Mouse (Mus musculus): ENCODE measurements around the gene Clca3a1. TPM values are rescaled to one million over a fixed set of nuclear protein-coding genes. Genes with fewer than 3 reads are reported as not detected.

Clca3a1 gene
- polyA plus RNA-seq, 1 experiment from 2014 or later, result 0.09 TPM

DNA sequence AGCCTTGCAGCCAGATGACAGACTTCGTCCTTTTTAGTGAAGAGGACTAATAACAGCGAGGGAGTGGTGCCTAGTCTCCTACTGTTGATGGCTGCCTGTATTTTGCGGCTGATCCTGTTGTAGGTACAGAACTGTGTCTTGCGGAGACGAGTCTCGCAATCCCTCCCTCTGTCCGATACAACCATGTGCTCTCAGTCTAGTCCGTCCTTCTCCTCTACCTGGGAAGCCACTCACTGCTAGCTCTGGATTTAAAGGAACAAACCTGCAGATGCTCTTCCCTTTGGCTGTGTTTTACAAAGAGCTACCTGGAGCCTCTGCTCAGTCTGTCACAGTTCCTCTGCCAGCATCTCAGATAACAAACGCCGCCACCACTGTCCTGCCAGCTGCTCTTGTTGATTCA lies 66.7 kb downstream of the Clca3a1 start:
- H3K4me2 ChIP-seq (replicated peaks), result no peak overlapping the region
- no peak for ATAC-seq (ENCODE audit: low FRiP score, low read depth)
- WGBS, result 92% methylated on average over 10 of the region's 10 CpGs
- no peak overlapping the region for H3K9ac ChIP-seq (replicated peaks)
- H3K27me3 ChIP-seq, result no peaks in the 10 kb centered on the region
- H3K36me3 ChIP-seq, result peaks cover 53% of the 10 kb centered on the region
- peaks cover 3% of the 10 kb centered on the region; the same call in 1 of the 2 replicates for H3K4me1 ChIP-seq
- no peak overlapping the region for H3K4me3 ChIP-seq
- H3K9me3 ChIP-seq, result no peaks in the 10 kb centered on the region
- H3K27ac ChIP-seq (replicated peaks), result no peak overlapping the region

DNA sequence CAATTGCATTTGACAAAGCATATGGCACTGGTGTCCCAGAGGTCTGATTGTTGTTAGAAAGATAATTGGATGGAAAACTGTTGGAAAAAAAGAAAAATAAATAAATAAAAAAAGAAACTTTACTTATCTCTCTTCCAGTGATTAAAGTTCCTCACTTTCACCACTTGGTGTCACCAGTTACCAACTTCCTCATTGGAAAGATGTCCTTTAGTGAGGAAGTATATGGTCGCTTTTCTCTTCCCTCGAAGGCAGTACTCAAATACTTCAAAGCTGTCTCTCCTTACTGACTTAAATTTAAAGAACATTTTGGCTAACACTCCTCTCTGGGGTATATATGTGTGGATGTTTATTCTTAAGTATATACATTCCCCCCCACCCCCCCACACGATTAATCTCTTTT lies 68.7 kb downstream of the Clca3a1 start:
- H3K9ac ChIP-seq (replicated peaks), result no peak overlapping the region
- H3K4me1 ChIP-seq, result peaks cover 3% of the 10 kb centered on the region; the same call in 1 of the 2 replicates
- peaks cover 53% of the 10 kb centered on the region for H3K36me3 ChIP-seq
- H3K4me3 ChIP-seq, result no peak overlapping the region
- no peaks in the 10 kb centered on the region for H3K27me3 ChIP-seq
- WGBS, result 55% methylated on average over 3 of the region's 3 CpGs
- H3K9me3 ChIP-seq, result no peaks in the 10 kb centered on the region
- H3K4me2 ChIP-seq (replicated peaks), result no peak overlapping the region
- 0 out of 2 replicates have a peak, but pooled peaks have one; percentile 38 for ATAC-seq (ENCODE audit: low FRiP score, low read depth)
- H3K27ac ChIP-seq (replicated peaks), result no peak overlapping the region

DNA sequence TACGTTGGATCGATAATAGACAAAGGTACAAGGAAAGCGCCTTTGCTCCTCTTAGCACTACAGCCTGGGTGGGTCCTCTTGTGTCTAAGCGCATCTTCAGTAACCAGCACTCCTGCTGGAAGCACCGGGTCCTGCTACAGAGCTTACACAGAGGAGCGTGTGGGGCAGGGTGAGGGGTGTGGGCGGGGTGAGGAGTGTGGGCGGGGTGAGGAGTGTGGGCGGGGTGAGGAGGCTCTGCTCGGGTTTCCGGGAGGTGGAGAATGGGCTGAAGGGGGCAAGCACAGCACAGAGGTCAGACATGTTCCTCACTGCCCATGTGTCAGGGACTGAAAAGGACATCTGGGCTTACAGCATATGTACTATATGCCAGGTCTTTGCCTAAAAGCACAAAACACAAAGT lies 71.5 kb downstream of the Clca3a1 start:
- Histone ChIP-seq H3K4me3 (no peak overlapping the region), H3K4me1 (peaks cover 3% of the 10 kb centered on the region; the same call in 1 of the 2 replicates), H3K9me3 (no peaks in the 10 kb centered on the region), H3K27me3 (no peaks in the 10 kb centered on the region), H3K27ac (replicated peaks) (no peak overlapping the region), H3K36me3 (peaks cover 25% of the 10 kb centered on the region), H3K4me2 (replicated peaks) (no peak overlapping the region), H3K9ac (replicated peaks) (no peak overlapping the region)
- 9% methylated on average over 11 of the region's 11 CpGs for WGBS
- peak; percentile 84 for ATAC-seq (ENCODE audit: low FRiP score, low read depth)

DNA sequence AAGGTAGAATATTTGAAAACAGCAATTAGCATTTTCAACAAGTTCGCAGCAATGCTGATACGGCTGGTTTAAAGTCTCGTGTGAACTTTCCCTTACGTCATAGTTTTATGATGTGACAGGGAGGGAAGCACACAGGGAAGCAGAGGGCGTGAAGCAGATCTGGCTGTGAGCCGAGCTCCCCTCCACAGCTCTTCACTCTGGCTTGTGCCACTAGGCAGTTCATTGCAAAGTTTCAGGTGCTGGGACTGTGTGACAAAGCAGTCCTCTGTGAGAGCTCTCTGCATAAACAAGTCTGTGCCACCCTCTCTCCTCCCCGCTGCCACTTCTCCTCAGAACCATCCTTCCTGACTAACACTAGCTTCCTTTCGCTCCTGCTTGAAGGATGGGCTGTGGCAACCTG lies 72.5 kb downstream of the Clca3a1 start:
- no peaks in the 10 kb centered on the region for H3K9me3 ChIP-seq
- H3K9ac ChIP-seq (replicated peaks), result no peak overlapping the region
- H3K4me3 ChIP-seq, result no peak overlapping the region
- WGBS, result 92% methylated on average over 8 of the region's 8 CpGs
- H3K27ac ChIP-seq (replicated peaks), result no peak overlapping the region
- H3K27me3 ChIP-seq, result no peaks in the 10 kb centered on the region
- ATAC-seq (ENCODE audit: low FRiP score, low read depth), result no peak
- H3K36me3 ChIP-seq, result peaks cover 15% of the 10 kb centered on the region
- H3K4me2 ChIP-seq (replicated peaks), result no peak overlapping the region
- H3K4me1 ChIP-seq, result peaks cover 3% of the 10 kb centered on the region; the same call in 1 of the 2 replicates

DNA sequence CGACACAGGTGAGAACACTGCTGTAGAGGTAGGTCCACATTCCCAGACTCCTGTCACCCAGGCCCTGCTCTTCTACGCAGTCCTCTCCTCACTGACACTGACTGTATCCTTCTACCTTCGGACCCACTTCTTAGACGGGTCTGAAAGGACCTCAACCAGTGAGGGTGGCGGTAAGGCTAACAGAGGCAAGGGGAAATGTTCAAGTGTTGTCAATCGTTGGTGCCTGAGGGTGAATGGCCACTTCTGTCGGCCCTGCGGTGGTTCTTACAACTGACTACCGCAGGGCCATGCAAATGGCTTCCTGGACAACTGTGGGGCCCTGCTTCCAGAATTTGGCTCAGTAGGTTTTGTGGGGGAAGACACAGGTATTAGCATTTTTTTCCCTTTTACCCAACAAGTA lies 73.2 kb downstream of the Clca3a1 start:
- Histone ChIP-seq H3K9me3 (no peaks in the 10 kb centered on the region), H3K4me3 (no peak overlapping the region), H3K4me2 (replicated peaks) (no peak overlapping the region), H3K27ac (replicated peaks) (no peak overlapping the region), H3K27me3 (no peaks in the 10 kb centered on the region), H3K36me3 (peaks cover 12% of the 10 kb centered on the region), H3K4me1 (peaks cover 3% of the 10 kb centered on the region; the same call in 1 of the 2 replicates), H3K9ac (replicated peaks) (no peak overlapping the region)
- ATAC-seq (ENCODE audit: low FRiP score, low read depth), result no peak
- 92% methylated on average over 9 of the region's 9 CpGs for WGBS

DNA sequence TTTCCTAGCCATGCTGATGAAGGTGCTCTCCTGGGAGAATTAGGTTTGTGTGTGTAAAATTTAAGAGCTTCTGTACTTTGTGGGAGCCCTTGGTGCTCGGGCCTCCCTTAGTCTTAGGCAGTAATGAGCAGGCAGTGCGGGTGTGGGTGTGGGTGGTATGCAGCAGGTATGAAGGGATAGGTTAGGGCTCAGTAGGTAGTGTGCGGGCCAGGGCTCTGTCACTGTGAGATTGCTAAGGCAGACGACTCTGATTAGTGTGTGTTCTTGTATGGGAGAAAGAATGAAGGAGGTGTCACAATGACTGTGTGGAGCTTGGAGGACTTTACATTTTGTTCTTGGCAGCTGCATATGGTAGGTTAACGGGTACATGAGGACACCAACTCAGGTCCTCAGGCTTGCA lies 74.6 kb downstream of the Clca3a1 start:
- 97% methylated on average over 5 of the region's 5 CpGs for WGBS
- no peak overlapping the region for H3K4me2 ChIP-seq (replicated peaks)
- ATAC-seq (ENCODE audit: low FRiP score, low read depth), result 0 out of 2 replicates have a peak, but pooled peaks have one; percentile 27
- H3K9ac ChIP-seq (replicated peaks), result no peak overlapping the region
- H3K27me3 ChIP-seq, result no peaks in the 10 kb centered on the region
- peaks cover 3% of the 10 kb centered on the region; the same call in 1 of the 2 replicates for H3K4me1 ChIP-seq
- H3K4me3 ChIP-seq, result no peak overlapping the region
- peaks cover 12% of the 10 kb centered on the region for H3K36me3 ChIP-seq
- H3K27ac ChIP-seq (replicated peaks), result no peak overlapping the region
- H3K9me3 ChIP-seq, result no peaks in the 10 kb centered on the region

DNA sequence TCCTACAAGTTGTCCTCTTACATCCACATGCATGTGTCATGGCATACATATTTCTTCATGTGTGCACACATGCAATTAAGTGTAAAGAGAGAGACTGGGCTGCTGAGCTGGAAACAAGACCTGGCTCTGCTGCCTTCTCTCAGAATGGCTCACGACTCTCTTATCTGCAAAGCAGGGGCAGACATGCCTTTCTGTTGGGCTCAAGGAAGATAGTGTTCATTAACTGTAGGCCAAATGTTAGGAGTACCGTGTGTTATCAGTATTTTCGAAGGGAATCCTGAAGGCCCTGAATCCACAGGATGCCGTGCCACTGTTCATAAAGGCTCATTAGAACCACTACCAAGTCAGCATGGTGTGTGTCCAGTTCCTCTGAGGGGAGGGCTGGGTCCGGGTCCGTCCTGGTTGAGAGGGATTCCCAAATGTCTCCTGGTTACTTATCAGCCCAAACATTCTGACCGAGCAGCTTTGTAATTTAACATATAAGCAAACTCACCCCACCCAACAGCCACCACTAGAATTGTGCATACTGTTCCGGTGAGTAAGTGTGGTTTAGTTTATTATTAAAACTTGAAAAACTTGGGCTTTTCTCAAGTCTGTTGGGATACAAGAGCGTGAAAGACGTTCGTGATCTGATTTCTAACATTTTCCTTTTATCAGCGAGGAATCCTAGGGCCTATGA lies 77.5 kb downstream of the Clca3a1 start:
- Histone ChIP-seq H3K36me3 (peaks cover 6% of the 10 kb centered on the region; the same call in 1 of the 2 replicates), H3K9me3 (no peaks in the 10 kb centered on the region), H3K4me1 (no peaks in the 10 kb centered on the region), H3K9ac (replicated peaks) (no peak overlapping the region), H3K4me2 (replicated peaks) (no peak overlapping the region), H3K4me3 (no peak overlapping the region), H3K27ac (replicated peaks) (no peak overlapping the region), H3K27me3 (no peaks in the 10 kb centered on the region)
- no peak for ATAC-seq (ENCODE audit: low FRiP score, low read depth)
- 96% methylated on average over 12 of the region's 12 CpGs for WGBS

DNA sequence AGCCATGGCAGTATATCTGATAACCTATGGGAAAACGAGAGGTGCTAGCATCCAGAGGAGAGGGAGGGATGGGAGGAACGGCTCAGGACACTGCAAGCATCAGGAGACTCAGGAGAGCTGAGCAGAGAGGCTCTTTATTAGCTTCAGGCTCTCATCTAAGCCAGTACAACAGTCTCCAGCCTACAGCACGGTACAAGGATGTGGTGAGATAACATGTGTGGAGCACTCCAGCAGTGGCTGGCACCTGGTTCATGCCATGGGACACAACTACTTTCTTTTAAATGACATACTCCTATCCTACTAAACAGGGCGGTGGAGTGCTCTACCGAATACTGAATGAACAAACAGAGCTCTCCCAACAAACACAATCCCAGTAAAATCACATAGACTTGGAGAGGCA lies 79.2 kb downstream of the Clca3a1 start:
- Histone ChIP-seq H3K27me3 (no peaks in the 10 kb centered on the region), H3K27ac (replicated peaks) (no peak overlapping the region), H3K9me3 (no peaks in the 10 kb centered on the region), H3K4me1 (no peaks in the 10 kb centered on the region), H3K4me3 (no peak overlapping the region), H3K36me3 (no peaks in the 10 kb centered on the region; the same call in 1 of the 2 replicates), H3K4me2 (replicated peaks) (no peak overlapping the region), H3K9ac (replicated peaks) (no peak overlapping the region)
- WGBS, result 84% methylated on average over 5 of the region's 5 CpGs
- ATAC-seq (ENCODE audit: low FRiP score, low read depth), result no peak

DNA sequence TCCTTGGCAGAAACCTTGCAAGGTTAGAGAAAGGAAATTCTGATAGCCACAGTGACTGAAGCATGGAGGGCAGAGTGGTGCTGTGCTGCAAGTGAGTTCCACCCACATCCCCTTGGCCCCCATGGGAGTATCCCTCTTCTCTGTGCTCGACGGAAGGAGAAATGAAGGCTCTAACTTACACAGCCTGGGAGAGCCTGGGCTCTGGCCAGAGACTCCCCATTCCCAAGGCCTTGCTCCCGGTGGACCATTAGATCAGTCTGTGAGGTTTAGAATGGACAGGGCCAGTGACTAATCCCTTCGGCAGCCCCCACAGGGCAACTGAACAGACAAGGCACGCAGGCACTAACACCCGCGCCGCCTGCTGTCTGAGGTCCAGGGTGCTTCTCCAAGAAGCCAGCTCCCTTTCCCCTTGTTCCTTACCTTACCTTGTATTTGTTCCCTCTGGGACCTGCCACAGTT lies 81.0 kb downstream of the Clca3a1 start:
- Histone ChIP-seq H3K27ac (replicated peaks) (no peak overlapping the region), H3K4me2 (replicated peaks) (no peak overlapping the region), H3K27me3 (no peaks in the 10 kb centered on the region), H3K9ac (replicated peaks) (no peak overlapping the region), H3K4me3 (no peak overlapping the region), H3K36me3 (no peaks in the 10 kb centered on the region), H3K9me3 (no peaks in the 10 kb centered on the region), H3K4me1 (no peaks in the 10 kb centered on the region)
- ATAC-seq (ENCODE audit: low FRiP score, low read depth), result no peak
- 74% methylated on average over 8 of the region's 8 CpGs for WGBS

Other genes with a start within 250 kb of the Clca3a1 start
- 25.1 and 29.2 TPM in 2 replicates for gene Hs2st1, start 190.8 kb downstream of the Clca3a1 start, polyA plus RNA-seq (2016; fragmentation: Nextera tagmentation; extraction: Ambion mirVana)
- 460 and 470 TPM in 2 replicates for gene Selenof, start 190.7 kb downstream of the Clca3a1 start, polyA plus RNA-seq (2016; fragmentation: Nextera tagmentation; extraction: Ambion mirVana)
- gene Sh3glb1, start 40.6 kb downstream of the Clca3a1 start, polyA plus RNA-seq (2016; fragmentation: Nextera tagmentation; extraction: Ambion mirVana), result 94.2 and 98.4 TPM in 2 replicates
- gene Clca3a2, start 58.5 kb upstream of the Clca3a1 start, polyA plus RNA-seq (2016; fragmentation: Nextera tagmentation; extraction: Ambion mirVana), result not detected in 2 replicates
- gene Clca3b, start 88.4 kb upstream of the Clca3a1 start, polyA plus RNA-seq (2016; fragmentation: Nextera tagmentation; extraction: Ambion mirVana), result not detected in 2 replicates
- not detected in 2 replicates for gene Clca4b, start 171.6 kb upstream of the Clca3a1 start, polyA plus RNA-seq (2016; fragmentation: Nextera tagmentation; extraction: Ambion mirVana)
- not detected in 2 replicates for gene Clca4a, start 214.1 kb upstream of the Clca3a1 start, polyA plus RNA-seq (2016; fragmentation: Nextera tagmentation; extraction: Ambion mirVana)